Mouse (Mus musculus) brain, embryonic 14.5 days (tissue): Measurements from ENCODE around the gene Celf2.

ENCODE experiments used
- CTCF ChIP-seq: fragments of 200-500 bp; IDR thresholded peaks from 2 replicates; pipeline ENCODE4 v1.5.1; 2012; ENCODE audit warnings: inconsistent platforms, mild to moderate bottlenecking, moderate library complexity, borderline replicate concordance; ENCODE audit not compliant: insufficient read depth, insufficient read length; ENCODE audit errors: extremely low read depth
- POLR2A ChIP-seq: fragments of 200-500 bp; IDR thresholded peaks from 2 replicates; pipeline ENCODE4 v1.6.1; 2012; ENCODE audit warnings: mild to moderate bottlenecking, inconsistent platforms, borderline replicate concordance; ENCODE audit not compliant: poor library complexity, insufficient read depth, insufficient read length, severe bottlenecking; ENCODE audit errors: extremely low read depth

DNA sequence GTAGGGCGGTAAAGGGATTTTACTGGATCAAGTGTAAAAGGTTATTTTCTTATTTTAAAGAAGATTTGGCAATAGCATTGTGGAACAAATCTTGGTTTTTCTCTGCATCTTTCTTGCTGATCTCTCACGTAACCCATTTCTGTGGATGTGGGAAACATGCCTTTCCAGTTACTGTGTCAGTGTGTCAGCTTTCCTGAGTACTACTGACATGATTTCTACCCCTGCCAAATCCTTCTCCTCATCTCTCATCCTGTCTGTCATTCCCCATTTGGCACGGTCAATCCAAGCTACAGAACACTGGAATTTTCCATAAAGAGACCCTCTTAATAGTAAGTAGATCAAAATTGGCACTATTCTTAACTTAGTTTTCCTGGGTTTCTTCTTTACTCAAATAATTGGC, 221.9 kb downstream of the Celf2 start:
- no peak for TF ChIP-seq CTCF
- no peak for TF ChIP-seq POLR2A
